Mouse (Mus musculus) hindbrain, embryonic 13.5 days (tissue): ENCODE results near the gene St7l. TPM values are rescaled to one million over a fixed set of nuclear protein-coding genes. Genes with fewer than 3 reads are reported as not detected.

ENCODE experiments used
- ATAC-seq: fragments of 200-750 bp; cut with Nextera tagmentation; 2 replicates; pipeline ENCODE4 v1.8.0; 2017; ENCODE audit warnings: moderate TSS enrichment; ENCODE audit not compliant: low FRiP score
- H3K27ac ChIP-seq: fragments of 300-500 bp; sonication (generic); 2 replicates; pipeline ENCODE4 v1.5.1; 2015; ENCODE audit warnings: inconsistent platforms, mild to moderate bottlenecking, moderate library complexity
- H3K27me3 ChIP-seq: fragments of 300-500 bp; sonication (generic); 2 replicates; pipeline ENCODE4 v1.6.1; 2015; ENCODE audit warnings: mild to moderate bottlenecking, inconsistent platforms
- H3K36me3 ChIP-seq: fragments of 300-500 bp; sonication (generic); 2 replicates; pipeline ENCODE4 v1.6.1; 2015; ENCODE audit warnings: mild to moderate bottlenecking, inconsistent platforms
- H3K4me1 ChIP-seq: fragments of 300-500 bp; sonication (generic); replicated peaks from 2 replicates; pipeline ENCODE4 v1.6.1; 2015; ENCODE audit warnings: inconsistent platforms
- H3K4me2 ChIP-seq: fragments of 300-500 bp; sonication (generic); 2 replicates; pipeline ENCODE4 v1.6.1; 2015; ENCODE audit warnings: inconsistent platforms, mild to moderate bottlenecking, moderate library complexity
- H3K4me3 ChIP-seq: fragments of 300-500 bp; sonication (generic); 2 replicates; pipeline ENCODE4 v1.5.1; 2015; ENCODE audit warnings: mild to moderate bottlenecking, inconsistent platforms
- H3K9ac ChIP-seq: fragments of 300-500 bp; sonication (generic); 2 replicates; pipeline ENCODE4 v1.6.1; 2015; ENCODE audit warnings: mild to moderate bottlenecking, inconsistent platforms
- H3K9me3 ChIP-seq: fragments of 300-500 bp; sonication (generic); 2 replicates; pipeline ENCODE4 v1.6.1; 2016; ENCODE audit warnings: inconsistent platforms
- WGBS: fragments of 180-500 bp; shearing (Covaris S2); methylation state at CpG from one replicate; pipeline ENCODE4 v1.1.7; 2015; 5-methylcytosine and 5-hydroxymethylcytosine counted together
- polyA plus RNA-seq: library from polyadenylated mRNA; unstranded; fragments of >200 nt; fragmentation: Nextera tagmentation; extraction: Ambion mirVana; gene quantifications from 2 replicates; pipeline ENCODE4 v1.2.1, GENCODE M21; 2015

Gene St7l
- polyA plus RNA-seq, result 41.3 and 41.9 TPM in 2 replicates

- H3K36me3 ChIP-seq, result peaks cover 4% of the 10 kb centered on the region; the same call in 1 of the 2 replicates
- H3K27ac ChIP-seq, result peak within 1 kb of the TSS; percentile 98
- WGBS, result under 1% methylated on average over 43 of the region's 43 CpGs
- peak within 1 kb of the TSS; percentile 77 for H3K4me2 ChIP-seq
- H3K4me1 ChIP-seq, result peaks cover 45% of the 10 kb centered on the region
- H3K9me3 ChIP-seq, result no peaks in the 10 kb centered on the region
- peak; percentile 97 for ATAC-seq
- peak within 1 kb of the TSS; percentile 95 for H3K9ac ChIP-seq
- no peaks in the 10 kb centered on the region for H3K27me3 ChIP-seq
- peak within 1 kb of the TSS; percentile 93 for H3K4me3 ChIP-seq
Measured at GRCm38 (mm10) chr3:104863786-104864650, at the start of gene St7l, which contains the start of gene Capza1. St7l (plus strand) TSS chr3:104864005. Capza1 (minus strand) TSS chr3:104864505.

GRCm38 (mm10) chr3:104814746-104815145 is 49.1 kb upstream of the St7l start:
- no peak overlapping the region for H3K9ac ChIP-seq
- H3K36me3 ChIP-seq, result no peaks in the 10 kb centered on the region
- H3K4me2 ChIP-seq, result no peak overlapping the region
- H3K27ac ChIP-seq, result no peak overlapping the region
- no peaks in the 10 kb centered on the region for H3K27me3 ChIP-seq
- H3K4me1 ChIP-seq, result peaks cover 18% of the 10 kb centered on the region
- no peak overlapping the region for H3K4me3 ChIP-seq
- WGBS, result 88% methylated on average over 1 of the region's 1 CpGs
- ATAC-seq, result no peak
- no peaks in the 10 kb centered on the region for H3K9me3 ChIP-seq

GRCm38 (mm10) chr3:104815346-104815745 is 48.5 kb upstream of the St7l start:
- Histone ChIP-seq H3K36me3 (no peaks in the 10 kb centered on the region), H3K27ac (no peak overlapping the region), H3K4me2 (no peak overlapping the region), H3K4me1 (peaks cover 18% of the 10 kb centered on the region), H3K27me3 (no peaks in the 10 kb centered on the region), H3K9me3 (no peaks in the 10 kb centered on the region), H3K9ac (no peak overlapping the region), H3K4me3 (no peak overlapping the region)
- ATAC-seq, result no peak
- 91% methylated on average over 2 of the region's 2 CpGs for WGBS

GRCm38 (mm10) chr3:104816130-104816529 is 47.7 kb upstream of the St7l start:
- Histone ChIP-seq H3K4me1 (peaks cover 18% of the 10 kb centered on the region), H3K4me2 (no peak overlapping the region), H3K9me3 (no peaks in the 10 kb centered on the region), H3K4me3 (no peak overlapping the region), H3K9ac (no peak overlapping the region), H3K36me3 (peaks cover under 1% of the 10 kb centered on the region; the same call in 1 of the 2 replicates), H3K27me3 (no peaks in the 10 kb centered on the region), H3K27ac (no peak overlapping the region)
- WGBS, result 95% methylated on average over 7 of the region's 7 CpGs
- no peak for ATAC-seq

- H3K4me3 ChIP-seq, result peak overlapping the region; percentile 72
- H3K4me1 ChIP-seq, result peaks cover 18% of the 10 kb centered on the region
- WGBS, result under 1% methylated on average over 45 of the region's 46 CpGs
- no peaks in the 10 kb centered on the region for H3K9me3 ChIP-seq
- peak overlapping the region; percentile 100 for H3K4me2 ChIP-seq
- peak; percentile 90 for ATAC-seq
- H3K27ac ChIP-seq, result peak overlapping the region; percentile 77
- H3K36me3 ChIP-seq, result peaks cover 10% of the 10 kb centered on the region
- H3K27me3 ChIP-seq, result no peaks in the 10 kb centered on the region
- peak overlapping the region; percentile 85 for H3K9ac ChIP-seq
Measured at GRCm38 (mm10) chr3:104817481-104817990, 46.3 kb upstream of the St7l start.

GRCm38 (mm10) chr3:104817991-104818748 is 45.6 kb upstream of the St7l start, which contains the start of gene Mov10:
Mov10 (minus strand) TSS chr3:104818563.
- Histone ChIP-seq H3K4me1 (peaks cover 18% of the 10 kb centered on the region), H3K4me3 (peak within 1 kb of the TSS; percentile 72), H3K36me3 (peaks cover 10% of the 10 kb centered on the region), H3K27ac (peak within 1 kb of the TSS; percentile 77), H3K4me2 (peak within 1 kb of the TSS; percentile 100), H3K9me3 (no peaks in the 10 kb centered on the region), H3K9ac (peak within 1 kb of the TSS; percentile 85), H3K27me3 (no peaks in the 10 kb centered on the region)
- under 1% methylated on average over 40 of the region's 40 CpGs for WGBS
- ATAC-seq, result peak; percentile 77

GRCm38 (mm10) chr3:104818749-104819134 is 45.1 kb upstream of the St7l start:
- H3K9me3 ChIP-seq, result no peaks in the 10 kb centered on the region
- H3K4me3 ChIP-seq, result peak overlapping the region; percentile 72
- peaks cover 18% of the 10 kb centered on the region for H3K4me1 ChIP-seq
- H3K27ac ChIP-seq, result peak overlapping the region; percentile 77; the same call in 1 of the 2 replicates
- H3K36me3 ChIP-seq, result peaks cover 10% of the 10 kb centered on the region
- 0 out of 2 replicates have a peak overlapping the region, but pooled peaks have one; percentile 85 for H3K9ac ChIP-seq
- H3K4me2 ChIP-seq, result peak overlapping the region; percentile 100
- 12% methylated on average over 3 of the region's 3 CpGs for WGBS
- H3K27me3 ChIP-seq, result no peaks in the 10 kb centered on the region
- ATAC-seq, result no peak

GRCm38 (mm10) chr3:104820426-104820825 is 43.4 kb upstream of the St7l start:
- Histone ChIP-seq H3K36me3 (peaks cover 14% of the 10 kb centered on the region), H3K27me3 (no peaks in the 10 kb centered on the region), H3K27ac (no peak overlapping the region), H3K9ac (no peak overlapping the region), H3K4me1 (peaks cover 18% of the 10 kb centered on the region), H3K4me3 (no peak overlapping the region), H3K4me2 (no peak overlapping the region), H3K9me3 (no peaks in the 10 kb centered on the region)
- ATAC-seq, result no peak
- WGBS, result 61% methylated on average over 1 of the region's 1 CpGs

- Histone ChIP-seq H3K27me3 (no peaks in the 10 kb centered on the region), H3K27ac (no peak overlapping the region), H3K4me1 (peaks cover 9% of the 10 kb centered on the region), H3K9ac (no peak overlapping the region), H3K4me3 (no peak overlapping the region), H3K9me3 (no peaks in the 10 kb centered on the region), H3K36me3 (peaks cover 30% of the 10 kb centered on the region), H3K4me2 (no peak overlapping the region)
- 88% methylated on average over 3 of the region's 3 CpGs for WGBS
- ATAC-seq, result no peak
Measured at GRCm38 (mm10) chr3:104822413-104822812, 41.4 kb upstream of the St7l start.

GRCm38 (mm10) chr3:104835797-104836196 is 28.0 kb upstream of the St7l start:
- H3K9ac ChIP-seq, result no peak overlapping the region
- H3K9me3 ChIP-seq, result no peaks in the 10 kb centered on the region
- no peak overlapping the region for H3K4me3 ChIP-seq
- no peak for ATAC-seq
- H3K4me1 ChIP-seq, result no peaks in the 10 kb centered on the region
- H3K27ac ChIP-seq, result no peak overlapping the region
- H3K27me3 ChIP-seq, result no peaks in the 10 kb centered on the region
- 98% methylated on average over 3 of the region's 3 CpGs for WGBS
- H3K4me2 ChIP-seq, result no peak overlapping the region
- peaks cover 60% of the 10 kb centered on the region for H3K36me3 ChIP-seq

- Histone ChIP-seq H3K4me2 (no peak overlapping the region), H3K36me3 (peaks cover 61% of the 10 kb centered on the region), H3K9ac (no peak overlapping the region), H3K4me1 (no peaks in the 10 kb centered on the region), H3K27me3 (no peaks in the 10 kb centered on the region), H3K4me3 (no peak overlapping the region), H3K9me3 (no peaks in the 10 kb centered on the region), H3K27ac (no peak overlapping the region)
- 95% methylated on average over 5 of the region's 5 CpGs for WGBS
- ATAC-seq, result no peak
Measured at GRCm38 (mm10) chr3:104841049-104841448, 22.8 kb upstream of the St7l start.

GRCm38 (mm10) chr3:104846601-104847000 is 17.2 kb upstream of the St7l start:
- ATAC-seq, result no peak
- Histone ChIP-seq H3K27me3 (no peaks in the 10 kb centered on the region), H3K4me1 (no peaks in the 10 kb centered on the region), H3K27ac (no peak overlapping the region), H3K9ac (no peak overlapping the region), H3K9me3 (no peaks in the 10 kb centered on the region), H3K36me3 (peaks cover 45% of the 10 kb centered on the region), H3K4me2 (no peak overlapping the region), H3K4me3 (no peak overlapping the region)
- 97% methylated on average over 4 of the region's 4 CpGs for WGBS
